Mouse (Mus musculus) spleen, adult 2 months (tissue): ENCODE data around the gene Fbxl15. TPM values are rescaled to one million over a fixed set of nuclear protein-coding genes. Genes with fewer than 3 reads are reported as not detected.
A peak's percentile ranks its signal among the peaks of the same experiment; 100 is the strongest.

Source experiments
- DNase-seq, 2 experiments: peaks; one replicate each; pipeline versions ENCODE4 v3.0.0 to v3.0.0-alpha.2; 2012 to 2021; ENCODE audit warnings: low spot score in 2 of 2, low read depth in 1 of 2
- H3K27ac ChIP-seq: fragments of 200-500 bp; 2 replicates; pipeline ENCODE4 v1.5.1; 2012; ENCODE audit warnings: low read length, inconsistent platforms; ENCODE audit not compliant: insufficient read depth
- H3K27me3 ChIP-seq: fragments of 200-500 bp; 2 replicates; pipeline ENCODE4 v1.6.1; 2012; ENCODE audit warnings: mild to moderate bottlenecking, moderate library complexity, low read length, inconsistent platforms; ENCODE audit not compliant: control insufficient read depth, insufficient read depth
- H3K36me3 ChIP-seq: fragments of 200-500 bp; 2 replicates; pipeline ENCODE4 v1.6.1; 2012; ENCODE audit warnings: mild to moderate bottlenecking, low read length, inconsistent platforms; ENCODE audit not compliant: control insufficient read depth, insufficient read depth
- H3K4me1 ChIP-seq: fragments of 200-500 bp; 2 replicates; pipeline ENCODE4 v1.6.1; 2011; ENCODE audit warnings: inconsistent platforms; ENCODE audit not compliant: control insufficient read depth, insufficient read depth, insufficient read length
- H3K4me3 ChIP-seq: fragments of 200-500 bp; 2 replicates; pipeline ENCODE4 v1.5.1; 2011; ENCODE audit warnings: mild to moderate bottlenecking, inconsistent platforms; ENCODE audit not compliant: insufficient read depth, insufficient read length; ENCODE audit errors: extremely low read depth
- CTCF ChIP-seq: fragments of 200-500 bp; IDR thresholded peaks from 2 replicates; pipeline ENCODE4 v1.5.1; 2011; ENCODE audit warnings: mild to moderate bottlenecking, inconsistent platforms; ENCODE audit not compliant: insufficient read depth, insufficient read length, insufficient replicate concordance; ENCODE audit errors: extremely low read depth
- POLR2A ChIP-seq: fragments of 200-500 bp; IDR thresholded peaks from 2 replicates; pipeline ENCODE4 v1.6.1; 2011; ENCODE audit warnings: low read depth, low read length, inconsistent platforms
- WGBS: fragments of 180-500 bp; shearing (Covaris S2); methylation state at CpG from one replicate; pipeline ENCODE4 v1.1.7; 2018; 5-methylcytosine and 5-hydroxymethylcytosine counted together
- polyA plus RNA-seq: library from polyadenylated mRNA; depleted of rRNA; stranded (reverse); fragments of >200 nt; gene quantifications from 2 replicates; pipeline ENCODE4 v1.2.3, GENCODE M21; 2012

Fbxl15 gene
- polyA plus RNA-seq, 1 experiment, result 12.1 TPM

DNA sequence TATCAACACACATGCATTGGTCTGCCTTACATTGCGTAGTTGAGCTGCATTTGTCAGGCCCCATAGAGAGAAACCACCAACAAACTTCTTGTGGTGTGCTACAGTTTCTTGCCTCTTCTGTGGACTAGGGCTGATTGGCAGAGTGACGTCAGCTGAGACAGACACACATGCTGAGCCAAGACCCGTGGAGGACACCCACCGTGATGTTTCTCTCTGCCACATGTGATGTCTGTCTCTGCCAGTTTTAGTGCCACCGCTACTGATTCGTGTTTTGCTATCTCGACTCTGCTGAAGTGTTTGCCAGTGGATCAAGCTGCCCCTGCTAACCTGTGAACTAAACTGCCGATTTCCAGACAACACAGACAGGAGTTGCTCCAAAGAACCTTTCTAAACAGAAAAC is 34.1 kb downstream of the Fbxl15 start:
- TF ChIP-seq CTCF (no peak), POLR2A (no peak)
- Histone ChIP-seq H3K4me1 (peaks cover 4% of the 10 kb centered on the region; the same call in 1 of the 2 replicates), H3K27me3 (no peaks in the 10 kb centered on the region), H3K27ac (no peak overlapping the region), H3K4me3 (no peak overlapping the region), H3K36me3 (no peaks in the 10 kb centered on the region)
- DNase-seq, result no peak
- WGBS, result 86% methylated on average over 8 of the region's 8 CpGs

DNA sequence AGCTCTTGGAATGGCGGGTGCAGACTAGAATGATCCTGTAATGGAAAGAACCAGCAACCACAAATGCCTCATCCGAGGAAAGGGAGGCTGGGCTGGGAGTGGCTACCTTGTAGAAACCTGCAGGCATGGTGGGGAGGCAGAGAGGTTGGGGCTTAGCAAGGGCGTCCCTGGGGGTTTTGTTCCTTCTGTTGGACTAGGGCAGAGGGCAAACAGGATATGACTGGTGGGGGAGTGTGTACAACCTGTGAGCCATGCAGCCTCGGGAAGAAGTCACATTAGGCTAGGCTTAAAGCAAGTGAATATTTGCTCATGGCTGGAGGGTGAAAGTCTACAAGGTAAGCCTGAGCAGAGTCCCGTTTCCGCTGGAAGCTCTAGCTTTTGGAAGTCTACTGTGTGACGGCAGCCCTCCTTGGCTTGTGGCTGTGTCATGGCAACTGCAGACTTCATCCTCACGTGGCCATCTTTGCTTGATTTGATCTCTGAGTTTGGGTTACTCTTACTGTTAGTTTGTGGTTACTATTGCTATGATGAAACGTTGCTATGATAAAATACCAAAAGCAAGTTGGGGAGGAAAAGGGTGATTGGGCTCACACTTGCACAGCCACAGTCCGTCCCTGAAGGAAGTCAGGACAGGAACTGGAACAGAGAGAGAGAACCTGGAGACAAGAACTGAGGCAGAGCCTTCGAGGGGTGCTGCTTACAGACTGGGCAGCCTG is 35.5 kb downstream of the Fbxl15 start:
- DNase-seq, result no peak
- Histone ChIP-seq H3K4me1 (no peaks in the 10 kb centered on the region), H3K27ac (no peak overlapping the region), H3K27me3 (no peaks in the 10 kb centered on the region), H3K36me3 (no peaks in the 10 kb centered on the region), H3K4me3 (no peak overlapping the region)
- TF ChIP-seq CTCF, result no peak
- WGBS, result 50% methylated on average over 11 of the region's 11 CpGs

DNA sequence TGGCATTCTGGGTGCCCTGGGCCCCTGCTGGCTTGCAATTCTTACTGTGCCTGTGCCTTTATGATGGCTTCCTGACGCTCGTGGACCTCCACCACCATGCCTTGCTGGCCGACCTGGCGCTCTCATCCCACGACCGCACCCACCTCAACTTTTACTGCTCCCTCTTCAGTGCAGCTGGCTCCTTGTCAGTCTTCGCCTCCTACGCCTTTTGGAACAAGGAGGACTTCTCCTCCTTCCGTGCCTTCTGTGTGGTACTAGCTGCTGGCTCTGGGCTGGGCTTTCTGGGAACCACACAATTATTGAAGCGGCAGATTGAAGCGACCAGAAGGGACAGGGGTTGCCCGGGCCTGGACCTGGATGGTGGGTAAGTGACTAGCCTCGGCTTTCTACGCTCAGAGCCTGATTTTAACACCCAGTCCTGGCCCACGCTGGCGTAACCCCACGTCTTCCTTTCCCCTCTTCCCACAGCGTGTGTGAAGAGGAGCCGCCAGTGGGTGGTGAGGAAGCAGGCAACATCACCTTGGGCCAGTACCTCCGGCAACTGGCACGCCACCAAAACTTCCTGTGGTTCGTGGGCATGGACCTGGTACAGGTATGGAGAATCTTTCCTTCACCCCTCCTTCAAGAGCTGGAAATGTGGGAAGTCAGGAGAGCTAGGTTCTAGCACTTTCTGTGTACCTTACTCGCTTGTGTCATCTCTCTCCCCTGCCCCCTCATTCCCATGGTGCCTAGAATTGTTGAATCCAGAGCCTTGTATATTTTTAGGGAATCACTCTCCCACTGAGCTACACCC is 40.0 kb downstream of the Fbxl15 start:
- Histone ChIP-seq H3K27ac (no peak overlapping the region), H3K4me1 (no peaks in the 10 kb centered on the region), H3K27me3 (no peaks in the 10 kb centered on the region), H3K36me3 (no peaks in the 10 kb centered on the region), H3K4me3 (no peak overlapping the region)
- WGBS, result 90% methylated on average over 23 of the region's 23 CpGs
- no peak for DNase-seq
- no peak for TF ChIP-seq POLR2A
- TF ChIP-seq CTCF, result no peak

DNA sequence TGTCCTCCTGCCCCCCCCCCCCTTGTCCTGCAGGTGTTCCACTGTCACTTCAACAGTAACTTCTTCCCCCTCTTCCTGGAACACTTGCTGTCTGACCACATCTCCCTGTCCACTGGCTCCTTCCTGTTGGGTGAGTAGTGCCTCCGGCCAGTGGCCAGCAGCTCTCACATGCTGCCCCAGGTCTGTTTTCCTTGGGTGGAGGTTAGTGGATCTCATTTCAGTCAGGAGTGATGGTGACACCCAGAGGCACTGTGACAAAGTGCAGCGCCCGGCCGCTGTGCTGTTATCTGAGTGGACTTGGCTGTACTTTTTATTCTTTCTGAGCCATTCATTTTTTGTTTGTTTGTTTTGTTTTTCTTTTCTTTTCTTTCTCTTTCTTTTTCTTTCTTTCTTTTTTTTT is 41.2 kb downstream of the Fbxl15 start:
- Histone ChIP-seq H3K4me1 (no peaks in the 10 kb centered on the region), H3K36me3 (no peaks in the 10 kb centered on the region), H3K27me3 (no peaks in the 10 kb centered on the region), H3K4me3 (no peak overlapping the region), H3K27ac (no peak overlapping the region)
- no peak for TF ChIP-seq POLR2A
- peak; percentile 51; the same call in 1 of the 2 replicates for TF ChIP-seq CTCF
- DNase-seq, result peak in 1 of 2 experiments; percentile 29
- WGBS, result 49% methylated on average over 4 of the region's 4 CpGs

DNA sequence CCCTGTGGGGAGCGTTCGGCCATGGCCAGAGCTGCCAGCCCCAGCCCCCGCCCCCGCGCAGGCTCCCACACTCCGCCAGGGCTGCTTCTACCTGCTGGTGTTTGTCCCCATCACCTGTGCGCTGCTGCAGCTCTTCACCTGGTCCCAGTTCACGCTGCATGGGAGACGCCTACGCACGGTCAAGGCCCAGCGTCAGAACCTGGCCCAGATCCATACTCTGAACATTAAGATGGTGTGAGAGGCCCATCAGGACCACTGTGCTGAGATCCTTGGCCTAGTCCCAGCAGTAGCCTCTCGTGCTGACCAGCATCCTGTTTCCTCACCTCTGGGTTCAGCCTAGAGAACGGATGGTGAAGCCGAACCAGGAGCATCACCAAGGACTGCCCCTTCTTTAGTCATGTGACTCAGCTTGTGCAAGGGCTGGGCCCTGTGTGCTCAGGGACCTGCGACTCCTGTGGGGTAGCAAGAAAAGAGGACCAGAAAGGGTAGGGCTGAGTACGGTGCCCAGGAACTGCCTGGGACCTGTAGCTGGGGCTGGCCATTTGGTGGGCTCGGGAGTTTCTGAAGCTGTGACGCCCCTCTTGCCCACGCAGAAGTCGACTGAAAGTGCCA is 46.6 kb downstream of the Fbxl15 start:
- H3K36me3 ChIP-seq, result peaks cover 19% of the 10 kb centered on the region
- no peak overlapping the region for H3K27ac ChIP-seq
- TF ChIP-seq CTCF (no peak), POLR2A (no peak)
- no peaks in the 10 kb centered on the region for H3K27me3 ChIP-seq
- 89% methylated on average over 21 of the region's 21 CpGs for WGBS
- no peaks in the 10 kb centered on the region for H3K4me1 ChIP-seq
- DNase-seq, result no peak
- no peak overlapping the region for H3K4me3 ChIP-seq

DNA sequence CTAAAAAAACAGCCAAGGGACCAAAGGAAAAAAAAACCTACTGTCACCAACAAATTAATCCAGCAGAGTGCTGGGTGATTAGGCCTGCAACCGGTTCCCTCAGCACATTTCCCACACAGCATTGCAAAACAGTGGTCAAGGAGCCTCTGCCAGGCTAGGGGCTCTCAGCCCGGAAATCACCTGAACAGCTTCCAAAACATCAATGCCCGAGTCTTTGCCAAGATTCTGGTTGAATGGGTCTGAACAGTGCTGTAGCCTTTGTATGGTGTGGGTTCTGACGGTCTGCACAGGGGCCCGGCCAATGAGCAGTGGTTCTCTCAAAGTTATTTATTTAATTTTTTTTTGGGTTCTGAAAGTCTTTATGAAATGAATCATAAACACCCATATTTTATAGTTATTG is 47.5 kb downstream of the Fbxl15 start:
- Histone ChIP-seq H3K4me1 (no peaks in the 10 kb centered on the region), H3K36me3 (peaks cover 25% of the 10 kb centered on the region), H3K4me3 (no peak overlapping the region), H3K27me3 (no peaks in the 10 kb centered on the region), H3K27ac (no peak overlapping the region)
- TF ChIP-seq POLR2A (no peak), CTCF (no peak)
- no peak for DNase-seq
- WGBS, result 78% methylated on average over 5 of the region's 5 CpGs
